Mouse (Mus musculus): Measurements from ENCODE around the gene Adgrl3. TPM values are rescaled to one million over a fixed set of nuclear protein-coding genes. Genes with fewer than 3 reads are reported as not detected.
A peak's percentile ranks its signal among the peaks of the same experiment; 100 is the strongest.

Adgrl3 gene
- polyA plus RNA-seq, 1 experiment from 2014 or later: 34.6 TPM

- Histone ChIP-seq H3K27ac (no peak overlapping the region), H3K27me3 (peaks cover 15% of the 10 kb centered on the region), H3K9ac (no peak overlapping the region), H3K4me2 (no peak overlapping the region), H3K36me3 (replicated peaks) (no peaks in the 10 kb centered on the region), H3K9me3 (no peaks in the 10 kb centered on the region), H3K4me1 (peaks cover 18% of the 10 kb centered on the region), H3K4me3 (replicated peaks) (no peak overlapping the region)
- 85% methylated on average over 6 of the region's 6 CpGs for WGBS
- ATAC-seq (ENCODE audit: low FRiP score): no peak
Observed at GRCm38 (mm10) chr5:81160431-81160830, 140.5 kb downstream of the Adgrl3 start.

- H3K4me2 ChIP-seq: no peak overlapping the region
- no peaks in the 10 kb centered on the region for H3K9me3 ChIP-seq
- H3K27ac ChIP-seq: no peak overlapping the region
- 36% methylated on average over 4 of the region's 4 CpGs for WGBS
- no peak for ATAC-seq (ENCODE audit: low FRiP score)
- no peaks in the 10 kb centered on the region for H3K27me3 ChIP-seq
- H3K36me3 ChIP-seq (replicated peaks): no peaks in the 10 kb centered on the region
- no peaks in the 10 kb centered on the region for H3K4me1 ChIP-seq
- no peak overlapping the region for H3K4me3 ChIP-seq (replicated peaks)
- no peak overlapping the region for H3K9ac ChIP-seq
Observed at GRCm38 (mm10) chr5:81188871-81189485, 169.0 kb downstream of the Adgrl3 start.

- Histone ChIP-seq H3K4me1 (peaks cover 2% of the 10 kb centered on the region; the same call in 1 of the 2 replicates), H3K4me3 (replicated peaks) (no peak overlapping the region), H3K27me3 (no peaks in the 10 kb centered on the region), H3K4me2 (no peak overlapping the region), H3K36me3 (replicated peaks) (no peaks in the 10 kb centered on the region), H3K9me3 (no peaks in the 10 kb centered on the region), H3K9ac (no peak overlapping the region), H3K27ac (no peak overlapping the region)
- ATAC-seq (ENCODE audit: low FRiP score): 0 out of 2 replicates have a peak, but pooled peaks have one; percentile 51
Observed at GRCm38 (mm10) chr5:81200354-81200753, 180.4 kb downstream of the Adgrl3 start.

GRCm38 (mm10) chr5:81201885-81202284, 181.9 kb downstream of the Adgrl3 start:
- Histone ChIP-seq H3K27me3 (no peaks in the 10 kb centered on the region), H3K4me2 (no peak overlapping the region), H3K27ac (no peak overlapping the region), H3K36me3 (replicated peaks) (no peaks in the 10 kb centered on the region), H3K4me3 (replicated peaks) (no peak overlapping the region), H3K9ac (no peak overlapping the region), H3K9me3 (no peaks in the 10 kb centered on the region), H3K4me1 (peaks cover 2% of the 10 kb centered on the region; the same call in 1 of the 2 replicates)
- peak; percentile 77; the same call in 1 of the 2 replicates for ATAC-seq (ENCODE audit: low FRiP score)
- WGBS: 61% methylated on average over 4 of the region's 4 CpGs

GRCm38 (mm10) chr5:81218500-81219057, 198.6 kb downstream of the Adgrl3 start:
- Histone ChIP-seq H3K36me3 (replicated peaks) (no peaks in the 10 kb centered on the region), H3K9ac (no peak overlapping the region), H3K27me3 (no peaks in the 10 kb centered on the region), H3K4me2 (no peak overlapping the region), H3K9me3 (no peaks in the 10 kb centered on the region), H3K4me3 (replicated peaks) (no peak overlapping the region), H3K27ac (no peak overlapping the region), H3K4me1 (peaks cover 9% of the 10 kb centered on the region)
- WGBS: 26% methylated on average over 2 of the region's 2 CpGs
- ATAC-seq (ENCODE audit: low FRiP score): peak; percentile 88

- Histone ChIP-seq H3K27ac (no peak overlapping the region), H3K27me3 (no peaks in the 10 kb centered on the region), H3K4me2 (no peak overlapping the region), H3K4me3 (replicated peaks) (no peak overlapping the region), H3K4me1 (no peaks in the 10 kb centered on the region), H3K36me3 (replicated peaks) (no peaks in the 10 kb centered on the region), H3K9ac (no peak overlapping the region), H3K9me3 (no peaks in the 10 kb centered on the region)
- 91% methylated on average over 6 of the region's 6 CpGs for WGBS
- ATAC-seq (ENCODE audit: low FRiP score): no peak
Observed at GRCm38 (mm10) chr5:81224465-81224864, 204.5 kb downstream of the Adgrl3 start.

GRCm38 (mm10) chr5:81225486-81225885, 205.5 kb downstream of the Adgrl3 start:
- no peaks in the 10 kb centered on the region for H3K27me3 ChIP-seq
- H3K9me3 ChIP-seq: no peaks in the 10 kb centered on the region
- H3K4me2 ChIP-seq: no peak overlapping the region
- H3K27ac ChIP-seq: no peak overlapping the region
- no peak for ATAC-seq (ENCODE audit: low FRiP score)
- WGBS: 95% methylated on average over 2 of the region's 2 CpGs
- H3K4me1 ChIP-seq: no peaks in the 10 kb centered on the region
- H3K4me3 ChIP-seq (replicated peaks): no peak overlapping the region
- no peak overlapping the region for H3K9ac ChIP-seq
- H3K36me3 ChIP-seq (replicated peaks): no peaks in the 10 kb centered on the region

- no peak overlapping the region for H3K4me2 ChIP-seq
- H3K9me3 ChIP-seq: no peaks in the 10 kb centered on the region
- no peak overlapping the region for H3K4me3 ChIP-seq (replicated peaks)
- no peak overlapping the region for H3K9ac ChIP-seq
- H3K36me3 ChIP-seq (replicated peaks): no peaks in the 10 kb centered on the region
- H3K4me1 ChIP-seq: no peaks in the 10 kb centered on the region
- H3K27ac ChIP-seq: no peak overlapping the region
- no peak for ATAC-seq (ENCODE audit: low FRiP score)
- H3K27me3 ChIP-seq: no peaks in the 10 kb centered on the region
Observed at GRCm38 (mm10) chr5:81227256-81227655, 207.3 kb downstream of the Adgrl3 start.

- 83% methylated on average over 5 of the region's 5 CpGs for WGBS
- no peaks in the 10 kb centered on the region for H3K27me3 ChIP-seq
- no peaks in the 10 kb centered on the region for H3K4me1 ChIP-seq
- no peak overlapping the region for H3K9ac ChIP-seq
- no peaks in the 10 kb centered on the region for H3K9me3 ChIP-seq
- no peaks in the 10 kb centered on the region for H3K36me3 ChIP-seq (replicated peaks)
- H3K27ac ChIP-seq: no peak overlapping the region
- ATAC-seq (ENCODE audit: low FRiP score): no peak
- H3K4me3 ChIP-seq (replicated peaks): no peak overlapping the region
- H3K4me2 ChIP-seq: no peak overlapping the region
Observed at GRCm38 (mm10) chr5:81248724-81249123, 228.8 kb downstream of the Adgrl3 start.

- no peak overlapping the region for H3K9ac ChIP-seq
- no peaks in the 10 kb centered on the region for H3K9me3 ChIP-seq
- H3K4me3 ChIP-seq (replicated peaks): no peak overlapping the region
- no peaks in the 10 kb centered on the region for H3K36me3 ChIP-seq (replicated peaks)
- no peaks in the 10 kb centered on the region for H3K4me1 ChIP-seq
- no peak overlapping the region for H3K27ac ChIP-seq
- no peak overlapping the region for H3K4me2 ChIP-seq
- H3K27me3 ChIP-seq: no peaks in the 10 kb centered on the region
- WGBS: 89% methylated on average over 3 of the region's 3 CpGs
- no peak for ATAC-seq (ENCODE audit: low FRiP score)
Observed at GRCm38 (mm10) chr5:81256091-81256490, 236.2 kb downstream of the Adgrl3 start.

- H3K4me1 ChIP-seq: no peaks in the 10 kb centered on the region; the same call in 1 of the 2 replicates
- no peak overlapping the region for H3K9ac ChIP-seq
- no peak overlapping the region for H3K27ac ChIP-seq
- no peak overlapping the region for H3K4me3 ChIP-seq (replicated peaks)
- 90% methylated on average over 3 of the region's 3 CpGs for WGBS
- H3K4me2 ChIP-seq: no peak overlapping the region
- no peak for ATAC-seq (ENCODE audit: low FRiP score)
- H3K9me3 ChIP-seq: no peaks in the 10 kb centered on the region
- no peaks in the 10 kb centered on the region for H3K27me3 ChIP-seq
- H3K36me3 ChIP-seq (replicated peaks): no peaks in the 10 kb centered on the region
Observed at GRCm38 (mm10) chr5:81269689-81270088, 249.8 kb downstream of the Adgrl3 start.

- no peak overlapping the region for H3K27ac ChIP-seq
- H3K9me3 ChIP-seq: no peaks in the 10 kb centered on the region
- no peaks in the 10 kb centered on the region for H3K36me3 ChIP-seq (replicated peaks)
- H3K9ac ChIP-seq: no peak overlapping the region
- H3K4me1 ChIP-seq: no peaks in the 10 kb centered on the region
- ATAC-seq (ENCODE audit: low FRiP score): no peak
- H3K4me2 ChIP-seq: no peak overlapping the region
- no peak overlapping the region for H3K4me3 ChIP-seq (replicated peaks)
- H3K27me3 ChIP-seq: no peaks in the 10 kb centered on the region
- WGBS: 70% methylated on average over 6 of the region's 6 CpGs
Observed at GRCm38 (mm10) chr5:81275346-81276047, 255.6 kb downstream of the Adgrl3 start.

- Histone ChIP-seq H3K4me2 (no peak overlapping the region), H3K9ac (no peak overlapping the region), H3K27ac (no peak overlapping the region), H3K4me1 (no peaks in the 10 kb centered on the region), H3K9me3 (no peaks in the 10 kb centered on the region), H3K27me3 (no peaks in the 10 kb centered on the region), H3K4me3 (replicated peaks) (no peak overlapping the region), H3K36me3 (replicated peaks) (no peaks in the 10 kb centered on the region)
- 84% methylated on average over 2 of the region's 2 CpGs for WGBS
- no peak for ATAC-seq (ENCODE audit: low FRiP score)
Observed at GRCm38 (mm10) chr5:81279246-81279645, 259.3 kb downstream of the Adgrl3 start.

All from forebrain, embryonic 12.5 days (tissue).